Mouse (Mus musculus) lung, embryonic 16.5 days (tissue): Measurements from ENCODE around the gene Slc5a8. TPM values are rescaled to one million over a fixed set of nuclear protein-coding genes. Genes with fewer than 3 reads are reported as not detected.
A peak's percentile ranks its signal among the peaks of the same experiment; 100 is the strongest.

Experiments
- ATAC-seq: fragments of 200-750 bp; cut with Nextera tagmentation; 2 replicates; pipeline ENCODE4 v1.8.0; 2017; ENCODE audit warnings: low read depth, mild to moderate bottlenecking, moderate library complexity
- H3K27ac ChIP-seq: fragments of 300-500 bp; sonication (generic); 2 replicates; pipeline ENCODE4 v1.5.1; 2014; ENCODE audit warnings: mild to moderate bottlenecking, control low read depth, low read length
- H3K27me3 ChIP-seq: fragments of 300-500 bp; sonication (generic); 2 replicates; pipeline ENCODE4 v1.6.1; 2014; ENCODE audit warnings: low read depth, low read length, mixed read lengths; ENCODE audit not compliant: control insufficient read depth, insufficient read depth
- H3K36me3 ChIP-seq: fragments of 300-500 bp; sonication (generic); 2 replicates; pipeline ENCODE4 v1.6.1; 2014; ENCODE audit warnings: low read length; ENCODE audit not compliant: control insufficient read depth, insufficient read depth
- H3K4me1 ChIP-seq: fragments of 300-500 bp; sonication (generic); replicated peaks from 2 replicates; pipeline ENCODE4 v1.6.1; 2014; ENCODE audit warnings: low read length, mixed read lengths; ENCODE audit not compliant: control insufficient read depth, insufficient read depth
- H3K4me2 ChIP-seq: fragments of 300-500 bp; sonication (generic); 2 replicates; pipeline ENCODE4 v1.6.1; 2014; ENCODE audit warnings: low read depth, low read length, control low read depth
- H3K4me3 ChIP-seq: fragments of 300-500 bp; sonication (generic); 2 replicates; pipeline ENCODE4 v1.5.1; 2014; ENCODE audit warnings: mild to moderate bottlenecking, low read length, control low read depth
- H3K9ac ChIP-seq: fragments of 300-500 bp; sonication (generic); 2 replicates; pipeline ENCODE4 v1.6.1; 2014; ENCODE audit warnings: low read length, control low read depth
- H3K9me3 ChIP-seq: fragments of 300-500 bp; sonication (generic); 2 replicates; pipeline ENCODE4 v1.6.1; 2016; ENCODE audit warnings: low read length; ENCODE audit not compliant: control insufficient read depth
- WGBS: fragments of 180-500 bp; shearing (Covaris S2); extraction: QIAGEN DNeasy Blood & Tissue Kit; methylation state at CpG from one replicate; pipeline ENCODE4 v1.1.7; 2014; 5-methylcytosine and 5-hydroxymethylcytosine counted together
- polyA plus RNA-seq: library from polyadenylated mRNA; unstranded; fragments of >200 nt; fragmentation: Nextera tagmentation; extraction: Ambion mirVana; gene quantifications from 2 replicates; pipeline ENCODE4 v1.2.1, GENCODE M21; 2015

Slc5a8 gene
- polyA plus RNA-seq, 1 experiment from 2014 or later, result 0.08 TPM

DNA sequence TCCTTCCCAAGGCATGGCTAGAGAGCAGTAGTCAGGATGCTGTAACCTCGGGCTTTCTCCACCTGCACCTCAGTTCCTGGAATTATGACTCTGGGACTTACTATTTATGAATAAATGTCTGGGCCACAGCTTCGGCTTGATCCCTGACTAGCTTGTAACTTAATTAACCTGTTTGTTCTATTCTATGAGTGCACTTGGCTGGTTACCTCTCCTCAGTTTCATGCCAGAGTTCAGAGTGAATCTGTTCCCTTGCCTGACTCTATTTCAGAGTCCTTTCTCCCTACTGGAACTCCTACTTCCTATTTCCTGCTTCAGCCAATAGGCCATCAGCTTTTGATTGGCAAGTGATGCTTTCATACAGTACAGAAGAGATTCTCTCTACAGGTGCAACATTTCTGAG lies 2.1 kb upstream of the Slc5a8 start:
- Histone ChIP-seq H3K9me3 (no peaks in the 10 kb centered on the region), H3K36me3 (no peaks in the 10 kb centered on the region), H3K4me3 (no peak overlapping the region), H3K27ac (no peak overlapping the region), H3K9ac (no peak overlapping the region), H3K4me2 (no peak overlapping the region), H3K4me1 (no peaks in the 10 kb centered on the region), H3K27me3 (peaks cover 24% of the 10 kb centered on the region)
- WGBS, result 71% methylated on average over 2 of the region's 2 CpGs
- ATAC-seq, result no peak

DNA sequence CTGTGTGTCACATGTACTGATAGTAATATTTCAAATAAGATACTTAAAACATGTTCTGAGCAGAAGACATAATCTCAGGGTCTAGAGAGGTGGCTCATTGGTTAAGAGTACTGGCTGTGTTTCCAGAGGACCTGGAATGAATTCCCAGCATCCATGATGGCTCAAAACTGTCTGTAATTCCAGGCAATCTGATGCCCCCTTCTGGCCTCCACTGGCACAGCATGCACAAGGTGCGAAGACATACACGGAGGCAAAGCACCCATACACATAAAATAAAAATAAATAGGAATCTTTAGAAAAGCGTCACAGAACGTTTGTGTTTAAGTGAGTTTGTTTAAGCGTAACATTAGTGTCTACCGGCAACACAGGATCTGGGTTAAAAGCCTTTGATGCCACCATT lies 956 bp upstream of the Slc5a8 start:
- H3K4me1 ChIP-seq, result no peaks in the 10 kb centered on the region
- H3K4me3 ChIP-seq, result no peak overlapping the region
- H3K4me2 ChIP-seq, result no peak overlapping the region
- H3K9me3 ChIP-seq, result no peaks in the 10 kb centered on the region
- H3K36me3 ChIP-seq, result no peaks in the 10 kb centered on the region
- peaks cover 24% of the 10 kb centered on the region for H3K27me3 ChIP-seq
- ATAC-seq, result no peak
- 78% methylated on average over 6 of the region's 6 CpGs for WGBS
- H3K27ac ChIP-seq, result no peak overlapping the region
- no peak overlapping the region for H3K9ac ChIP-seq

DNA sequence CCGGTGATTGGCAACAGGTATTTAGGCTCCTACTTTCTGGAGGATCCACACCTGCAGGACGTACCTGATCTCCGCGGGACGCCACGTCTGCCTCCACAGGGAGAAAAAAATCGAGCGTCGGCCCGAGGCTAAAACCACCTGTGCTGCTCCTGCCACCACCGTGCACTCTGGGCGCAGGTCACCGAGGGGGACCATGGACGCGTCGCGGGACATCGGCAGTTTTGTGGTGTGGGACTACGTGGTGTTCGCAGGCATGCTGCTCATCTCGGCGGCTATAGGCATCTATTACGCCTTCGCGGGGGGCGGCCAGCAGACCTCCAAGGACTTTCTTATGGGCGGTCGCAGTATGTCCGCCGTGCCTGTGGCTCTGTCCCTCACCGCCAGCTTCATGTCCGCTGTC lies 322 bp downstream of the Slc5a8 start:
- WGBS, result 2% methylated on average over 32 of the region's 32 CpGs
- Histone ChIP-seq H3K9me3 (no peaks in the 10 kb centered on the region), H3K4me2 (peak overlapping the region; percentile 26), H3K4me1 (no peaks in the 10 kb centered on the region), H3K27ac (no peak overlapping the region), H3K4me3 (peak overlapping the region; percentile 27), H3K9ac (no peak overlapping the region), H3K27me3 (peaks cover 24% of the 10 kb centered on the region), H3K36me3 (no peaks in the 10 kb centered on the region)
- no peak for ATAC-seq

DNA sequence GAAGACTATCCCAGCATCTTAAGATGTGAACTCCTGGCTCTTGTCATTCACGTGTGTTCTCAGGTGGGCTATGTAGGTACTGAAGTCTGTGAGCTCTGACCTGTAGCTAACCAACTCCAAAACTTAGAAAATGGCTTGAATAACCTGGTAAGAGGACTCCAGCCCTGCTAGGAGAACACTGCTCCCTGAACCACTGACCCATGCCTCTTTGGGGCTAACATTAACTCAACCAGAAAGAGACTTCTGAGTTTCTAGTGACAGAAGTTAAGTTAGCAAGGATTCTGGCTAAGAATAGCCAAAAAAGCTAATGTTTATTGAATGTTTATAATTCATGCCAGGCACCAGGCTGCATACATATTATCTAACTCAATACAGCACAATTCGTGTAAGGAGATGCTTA lies 2.6 kb downstream of the Slc5a8 start:
- no peak overlapping the region for H3K27ac ChIP-seq
- ATAC-seq, result no peak
- no peaks in the 10 kb centered on the region for H3K4me1 ChIP-seq
- 55% methylated on average over 2 of the region's 2 CpGs for WGBS
- H3K9me3 ChIP-seq, result no peaks in the 10 kb centered on the region
- no peak overlapping the region for H3K4me2 ChIP-seq
- no peak overlapping the region for H3K4me3 ChIP-seq
- no peaks in the 10 kb centered on the region for H3K36me3 ChIP-seq
- peaks cover 24% of the 10 kb centered on the region for H3K27me3 ChIP-seq
- no peak overlapping the region for H3K9ac ChIP-seq

DNA sequence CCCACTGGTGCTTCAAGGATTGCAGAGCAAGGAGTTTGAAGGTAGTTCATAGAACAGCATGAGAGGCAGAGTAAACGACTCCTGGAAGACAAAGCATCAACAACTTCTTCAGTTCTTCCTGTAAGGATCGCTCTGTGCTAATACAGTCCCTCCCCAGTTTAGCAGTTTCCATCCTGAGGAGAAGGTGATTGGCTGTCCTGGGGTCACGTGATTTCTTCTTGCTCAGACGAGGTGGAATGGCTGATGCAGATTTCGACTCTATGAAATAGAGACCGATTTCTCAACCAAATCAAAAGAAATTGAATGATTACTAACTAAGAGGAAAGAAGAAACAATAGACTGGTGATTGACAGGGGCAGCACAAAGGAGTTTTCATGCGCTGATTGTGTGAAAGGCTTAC lies 5.6 kb downstream of the Slc5a8 start:
- Histone ChIP-seq H3K27me3 (peaks cover 6% of the 10 kb centered on the region), H3K4me2 (no peak overlapping the region), H3K4me1 (no peaks in the 10 kb centered on the region), H3K9ac (no peak overlapping the region), H3K27ac (no peak overlapping the region), H3K4me3 (no peak overlapping the region), H3K9me3 (no peaks in the 10 kb centered on the region), H3K36me3 (no peaks in the 10 kb centered on the region)
- no peak for ATAC-seq
- 79% methylated on average over 7 of the region's 7 CpGs for WGBS

DNA sequence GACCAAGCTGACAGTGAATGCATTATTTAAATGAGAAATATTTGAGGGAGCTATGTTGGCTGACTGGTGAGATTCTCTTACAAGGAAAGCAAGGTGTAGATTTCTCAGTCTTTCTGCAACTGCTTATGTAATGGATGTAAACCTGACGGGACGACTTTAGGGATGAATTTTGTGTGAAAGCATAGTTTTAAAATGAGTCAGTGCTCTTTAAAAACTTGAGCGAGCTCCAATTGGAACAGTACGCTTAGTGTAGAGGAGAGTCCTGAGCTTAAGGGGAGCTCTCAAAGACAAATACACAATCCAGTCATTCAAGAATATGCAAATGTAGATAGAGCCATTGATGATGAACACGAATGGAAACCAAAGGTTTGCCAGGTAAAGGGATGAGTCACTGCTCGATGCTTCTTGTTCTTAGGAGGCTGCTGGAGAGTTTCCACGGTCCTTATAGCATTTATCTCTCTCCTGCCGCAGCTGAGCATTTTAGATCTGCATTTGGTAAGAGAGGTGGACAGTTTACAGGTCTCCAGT lies 6.8 kb downstream of the Slc5a8 start:
- WGBS, result 63% methylated on average over 8 of the region's 8 CpGs
- H3K4me3 ChIP-seq, result no peak overlapping the region
- H3K4me2 ChIP-seq, result no peak overlapping the region
- no peaks in the 10 kb centered on the region for H3K4me1 ChIP-seq
- no peak overlapping the region for H3K27ac ChIP-seq
- no peak for ATAC-seq
- no peaks in the 10 kb centered on the region for H3K36me3 ChIP-seq
- H3K27me3 ChIP-seq, result no peaks in the 10 kb centered on the region; the same call in 1 of the 2 replicates
- H3K9ac ChIP-seq, result no peak overlapping the region
- no peaks in the 10 kb centered on the region for H3K9me3 ChIP-seq

DNA sequence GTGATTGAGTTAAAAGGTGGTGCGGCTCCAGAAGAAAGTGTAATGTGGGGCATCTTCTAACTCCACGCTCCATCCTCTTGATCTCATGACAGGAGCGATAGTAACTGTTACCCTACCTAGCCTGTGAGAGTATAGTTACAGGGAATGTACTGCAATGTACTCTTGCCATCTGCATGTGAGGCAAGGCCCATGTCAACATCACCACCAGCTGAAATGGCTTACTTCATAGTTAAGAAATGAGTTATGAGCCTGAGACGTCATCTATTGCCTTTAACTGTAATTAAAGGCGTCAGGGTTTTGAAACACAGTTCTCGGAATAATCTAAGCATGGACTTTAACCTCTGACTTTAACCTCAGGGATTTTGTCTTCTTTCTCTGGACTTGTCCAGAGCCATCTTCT lies 11.2 kb downstream of the Slc5a8 start:
- H3K4me3 ChIP-seq, result no peak overlapping the region
- H3K4me1 ChIP-seq, result no peaks in the 10 kb centered on the region
- no peaks in the 10 kb centered on the region for H3K27me3 ChIP-seq
- no peak overlapping the region for H3K4me2 ChIP-seq
- H3K36me3 ChIP-seq, result no peaks in the 10 kb centered on the region
- no peaks in the 10 kb centered on the region for H3K9me3 ChIP-seq
- WGBS, result 58% methylated on average over 6 of the region's 6 CpGs
- no peak overlapping the region for H3K9ac ChIP-seq
- ATAC-seq, result no peak
- no peak overlapping the region for H3K27ac ChIP-seq

DNA sequence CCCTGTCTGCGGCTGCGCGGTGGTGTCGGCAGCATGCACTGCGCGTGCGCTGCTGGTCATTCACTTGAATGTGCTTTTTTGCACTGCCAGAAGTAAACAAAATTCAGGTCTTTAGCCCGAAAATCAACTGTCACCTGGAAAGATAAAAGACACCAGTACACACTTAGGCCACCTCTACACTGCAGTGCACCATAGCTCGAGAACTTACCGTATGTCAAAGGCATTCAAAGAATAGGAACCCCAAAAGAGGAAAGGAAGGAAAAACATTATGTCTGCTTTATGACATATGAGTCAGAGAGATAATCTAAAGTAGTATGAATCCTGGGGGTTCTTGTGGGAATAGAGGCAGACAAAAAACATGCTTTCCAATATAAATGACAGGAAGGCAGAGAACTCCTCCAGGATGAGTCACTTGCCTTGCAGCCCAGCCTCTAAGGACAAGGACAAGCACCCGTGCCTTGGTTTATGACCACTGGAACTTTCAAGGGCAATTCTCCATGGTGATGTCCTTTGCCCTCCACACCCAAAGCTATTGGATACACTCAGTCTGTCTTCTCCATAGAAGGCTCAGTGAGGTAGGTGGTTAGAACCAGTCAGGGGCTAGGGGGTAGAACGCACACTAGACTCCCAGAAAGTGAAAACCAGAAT lies 64.0 kb downstream of the Slc5a8 start:
- no peaks in the 10 kb centered on the region for H3K27me3 ChIP-seq
- no peak overlapping the region for H3K4me3 ChIP-seq
- H3K27ac ChIP-seq, result no peak overlapping the region
- H3K4me1 ChIP-seq, result no peaks in the 10 kb centered on the region
- 80% methylated on average over 12 of the region's 12 CpGs for WGBS
- H3K9ac ChIP-seq, result no peak overlapping the region
- no peaks in the 10 kb centered on the region for H3K9me3 ChIP-seq
- H3K36me3 ChIP-seq, result no peaks in the 10 kb centered on the region
- ATAC-seq, result no peak
- no peak overlapping the region for H3K4me2 ChIP-seq

DNA sequence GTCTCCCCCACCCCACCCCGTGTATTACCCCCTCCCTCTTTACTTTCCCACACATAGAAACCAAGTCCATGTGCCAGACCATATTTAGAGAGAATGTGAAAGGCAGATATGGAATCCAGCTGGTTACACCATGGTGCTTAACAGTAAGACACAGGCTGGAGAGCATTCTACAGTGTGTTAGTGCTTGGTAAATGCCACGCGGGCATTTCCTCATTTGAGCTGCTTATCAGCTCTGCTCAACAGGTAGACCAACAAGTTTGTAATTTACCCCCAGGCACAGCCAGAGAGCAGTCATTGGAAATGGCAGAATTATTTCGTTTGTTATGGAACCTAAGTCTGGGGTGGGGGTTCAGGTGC lies 64.5 kb downstream of the Slc5a8 start:
- no peaks in the 10 kb centered on the region for H3K4me1 ChIP-seq

DNA sequence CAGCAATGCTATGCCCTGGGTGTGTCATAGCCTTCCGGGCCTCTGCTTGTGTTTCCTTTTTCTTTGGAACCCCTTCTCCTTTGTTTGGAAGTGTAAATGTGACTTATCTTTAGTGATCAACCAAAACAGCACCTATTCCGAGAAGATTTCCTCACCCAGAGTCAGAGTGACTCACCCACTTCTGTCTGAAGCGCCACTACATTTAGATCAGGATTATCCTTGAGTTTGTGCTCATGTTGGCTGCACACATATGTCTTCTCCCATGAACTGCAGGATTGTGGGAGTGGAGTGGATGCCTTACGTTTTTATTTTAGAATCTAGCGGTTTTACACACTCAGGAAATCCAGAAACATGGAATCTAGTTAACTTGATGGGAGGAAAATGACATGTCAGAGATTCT lies 75.0 kb downstream of the Slc5a8 start:
- H3K27me3 ChIP-seq, result no peaks in the 10 kb centered on the region
- WGBS, result 78% methylated on average over 5 of the region's 5 CpGs
- H3K36me3 ChIP-seq, result no peaks in the 10 kb centered on the region
- no peak overlapping the region for H3K27ac ChIP-seq
- no peak for ATAC-seq
- no peaks in the 10 kb centered on the region for H3K9me3 ChIP-seq
- no peak overlapping the region for H3K9ac ChIP-seq
- no peaks in the 10 kb centered on the region for H3K4me1 ChIP-seq
- H3K4me2 ChIP-seq, result no peak overlapping the region
- no peak overlapping the region for H3K4me3 ChIP-seq

More for the DNA sequence above, 64.5 kb downstream of the Slc5a8 start:
- Histone ChIP-seq H3K4me3 (no peak overlapping the region), H3K9me3 (no peaks in the 10 kb centered on the region), H3K27ac (no peak overlapping the region), H3K27me3 (no peaks in the 10 kb centered on the region), H3K9ac (no peak overlapping the region), H3K4me2 (no peak overlapping the region), H3K36me3 (no peaks in the 10 kb centered on the region)
- WGBS, result 69% methylated on average over 4 of the region's 4 CpGs
- ATAC-seq, result no peak
